Mouse (Mus musculus): ENCODE results near the gene Ndufs7. TPM values are rescaled to one million over a fixed set of nuclear protein-coding genes. Genes with fewer than 3 reads are reported as not detected.

Ndufs7 gene
- total RNA-seq, 2 experiments from 2014 or later, result 43.9 to 109 TPM

DNA sequence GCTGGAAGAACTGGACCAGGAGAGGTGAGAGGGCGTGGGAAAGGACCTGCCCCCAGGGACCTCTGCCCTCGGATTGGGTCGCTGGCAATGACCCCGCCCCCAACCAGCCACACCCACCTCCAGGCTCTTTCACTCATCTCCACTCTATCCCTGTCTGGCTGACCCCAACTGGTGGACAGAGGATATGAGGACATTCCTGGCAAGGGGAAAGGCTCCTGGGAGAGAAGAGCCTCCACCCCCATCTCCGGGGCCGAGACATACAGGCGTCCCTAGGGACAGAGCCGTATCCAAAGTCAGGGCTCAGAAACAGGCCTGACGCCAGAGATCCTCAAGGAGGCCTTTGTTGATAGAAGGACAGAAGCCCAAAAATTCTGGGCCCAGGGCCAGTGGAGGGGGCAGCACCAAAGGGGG lies 53.6 kb downstream of the Ndufs7 start:
- ATAC-seq (replicated peaks; ENCODE audit: low FRiP score, poor library complexity, severe bottlenecking), result no peak

- no peak for ATAC-seq (replicated peaks; ENCODE audit: low FRiP score, poor library complexity, severe bottlenecking)
Measured at GRCm38 (mm10) chr10:80304458-80304857, 55.5 kb downstream of the Ndufs7 start.

DNA sequence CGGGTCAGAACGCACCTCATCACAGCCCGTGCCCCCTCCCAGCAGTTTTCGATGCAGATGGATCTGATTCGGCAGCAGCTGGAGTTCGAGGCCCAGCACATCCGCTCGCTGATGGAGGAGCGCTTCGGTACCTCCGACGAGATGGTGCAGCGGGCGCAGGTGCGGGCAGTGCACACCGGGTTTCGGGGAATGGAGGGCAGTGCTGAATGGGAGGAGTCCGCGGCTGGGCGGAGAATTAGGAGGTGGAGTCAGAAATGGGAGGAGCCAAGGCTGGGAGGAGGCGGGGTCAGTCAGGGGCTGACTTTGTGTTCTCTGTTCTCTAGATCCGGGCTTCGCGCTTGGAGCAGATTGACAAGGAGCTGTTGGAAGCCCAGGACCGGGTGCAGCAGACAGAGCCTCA lies 55.9 kb downstream of the Ndufs7 start:
- peak; percentile 44; the same call in 1 of the 2 replicates for ATAC-seq (replicated peaks; ENCODE audit: low FRiP score, poor library complexity, severe bottlenecking)

Other genes starting within 250 kb of the Ndufs7 start
- gene Arhgap45, start 232.5 kb upstream of the Ndufs7 start, total RNA-seq (2015; ENCODE audit: low replicate concordance), result 23.4 and 23.9 TPM in 2 replicates
- 16.0 and 28.8 TPM in 2 replicates for gene Arhgap45, start 232.5 kb upstream of the Ndufs7 start, total RNA-seq (2017; ENCODE audit: low replicate concordance)
- 18.4 and 20.5 TPM in 2 replicates for gene Polr2e, start 209.3 kb upstream of the Ndufs7 start, total RNA-seq (2015; ENCODE audit: low replicate concordance)
- gene Polr2e, start 209.3 kb upstream of the Ndufs7 start, total RNA-seq (2017; ENCODE audit: low replicate concordance), result 14.6 and 28.4 TPM in 2 replicates
- 371 and 490 TPM in 2 replicates for gene Gpx4, start 202.0 kb upstream of the Ndufs7 start, total RNA-seq (2015; ENCODE audit: low replicate concordance)
- 239 and 372 TPM in 2 replicates for gene Gpx4, start 202.0 kb upstream of the Ndufs7 start, total RNA-seq (2017; ENCODE audit: low replicate concordance)
- gene Sbno2, start 143.6 kb upstream of the Ndufs7 start, total RNA-seq (2015; ENCODE audit: low replicate concordance), result 19.5 and 21.8 TPM in 2 replicates
- 34.3 and 36.1 TPM in 2 replicates for gene Sbno2, start 143.6 kb upstream of the Ndufs7 start, total RNA-seq (2017; ENCODE audit: low replicate concordance)
- 224 and 296 TPM in 2 replicates for gene Stk11, start 133.3 kb upstream of the Ndufs7 start, total RNA-seq (2015; ENCODE audit: low replicate concordance)
- 440 and 520 TPM in 2 replicates for gene Stk11, start 133.3 kb upstream of the Ndufs7 start, total RNA-seq (2017; ENCODE audit: low replicate concordance)
- gene Atp5d, start 110.5 kb upstream of the Ndufs7 start, total RNA-seq (2015; ENCODE audit: low replicate concordance), result 89.3 and 94.8 TPM in 2 replicates
- 19.4 and 39.9 TPM in 2 replicates for gene Atp5d, start 110.5 kb upstream of the Ndufs7 start, total RNA-seq (2017; ENCODE audit: low replicate concordance)
- gene Cbarp, start 108.3 kb upstream of the Ndufs7 start, total RNA-seq (2015; ENCODE audit: low replicate concordance), result not detected in 2 replicates
- gene Cbarp, start 108.3 kb upstream of the Ndufs7 start, total RNA-seq (2017; ENCODE audit: low replicate concordance), result not detected in 2 replicates
- gene Midn, start 100.8 kb upstream of the Ndufs7 start, total RNA-seq (2015; ENCODE audit: low replicate concordance), result 20.1 and 23.8 TPM in 2 replicates
- gene Midn, start 100.8 kb upstream of the Ndufs7 start, total RNA-seq (2017; ENCODE audit: low replicate concordance), result 12.5 and 18.2 TPM in 2 replicates
- 10.1 and 19.7 TPM in 2 replicates for gene Cirbp, start 83.1 kb upstream of the Ndufs7 start, total RNA-seq (2015; ENCODE audit: low replicate concordance)
- 33.5 and 39.6 TPM in 2 replicates for gene Cirbp, start 83.1 kb upstream of the Ndufs7 start, total RNA-seq (2017; ENCODE audit: low replicate concordance)
- not detected in 2 replicates for gene 1600002K03Rik, start 76.2 kb upstream of the Ndufs7 start, total RNA-seq (2015; ENCODE audit: low replicate concordance)
- not detected in 2 replicates for gene 1600002K03Rik, start 76.2 kb upstream of the Ndufs7 start, total RNA-seq (2017; ENCODE audit: low replicate concordance)
- gene Efna2, start 69.6 kb upstream of the Ndufs7 start, total RNA-seq (2015; ENCODE audit: low replicate concordance), result not detected in 2 replicates
- not detected in 2 replicates for gene Efna2, start 69.6 kb upstream of the Ndufs7 start, total RNA-seq (2017; ENCODE audit: low replicate concordance)
- 26.3 and 59.5 TPM in 2 replicates for gene Mum1, start 22.7 kb upstream of the Ndufs7 start, total RNA-seq (2015; ENCODE audit: low replicate concordance)
- 65.3 and 74.2 TPM in 2 replicates for gene Mum1, start 22.7 kb upstream of the Ndufs7 start, total RNA-seq (2017; ENCODE audit: low replicate concordance)
- 1.4 TPM in 1 of 2 replicates, not detected in the other for gene Gamt, start 11.9 kb downstream of the Ndufs7 start, total RNA-seq (2015; ENCODE audit: low replicate concordance)
- not detected in 2 replicates for gene Gamt, start 11.9 kb downstream of the Ndufs7 start, total RNA-seq (2017; ENCODE audit: low replicate concordance)
- 35.6 and 83.6 TPM in 2 replicates for gene Dazap1, start 12.4 kb downstream of the Ndufs7 start, total RNA-seq (2015; ENCODE audit: low replicate concordance)
- 72.0 and 102 TPM in 2 replicates for gene Dazap1, start 12.4 kb downstream of the Ndufs7 start, total RNA-seq (2017; ENCODE audit: low replicate concordance)
- gene Rps15, start 43.3 kb downstream of the Ndufs7 start, total RNA-seq (2015; ENCODE audit: low replicate concordance), result 689 and 862 TPM in 2 replicates
- 557 and 668 TPM in 2 replicates for gene Rps15, start 43.3 kb downstream of the Ndufs7 start, total RNA-seq (2017; ENCODE audit: low replicate concordance)
- gene Apc2, start 46.9 kb downstream of the Ndufs7 start, total RNA-seq (2015; ENCODE audit: low replicate concordance), result not detected in 2 replicates
- 0.13 TPM in 1 of 2 replicates, not detected in the other for gene Apc2, start 46.9 kb downstream of the Ndufs7 start, total RNA-seq (2017; ENCODE audit: low replicate concordance)
- gene 2310011J03Rik, start 71.4 kb downstream of the Ndufs7 start, total RNA-seq (2015; ENCODE audit: low replicate concordance), result 7.2 and 13.4 TPM in 2 replicates
- gene 2310011J03Rik, start 71.4 kb downstream of the Ndufs7 start, total RNA-seq (2017; ENCODE audit: low replicate concordance), result 6.1 and 10.8 TPM in 2 replicates
- not detected in 2 replicates for gene Pcsk4, start 80.4 kb downstream of the Ndufs7 start, total RNA-seq (2015; ENCODE audit: low replicate concordance)
- gene Pcsk4, start 80.4 kb downstream of the Ndufs7 start, total RNA-seq (2017; ENCODE audit: low replicate concordance), result 1.0 TPM in 1 of 2 replicates, not detected in the other
- 17.2 and 22.3 TPM in 2 replicates for gene Reep6, start 80.8 kb downstream of the Ndufs7 start, total RNA-seq (2015; ENCODE audit: low replicate concordance)
- 16.8 and 18.2 TPM in 2 replicates for gene Reep6, start 80.8 kb downstream of the Ndufs7 start, total RNA-seq (2017; ENCODE audit: low replicate concordance)
- gene Adamtsl5, start 99.3 kb downstream of the Ndufs7 start, total RNA-seq (2015; ENCODE audit: low replicate concordance), result 0.84 TPM in 1 of 2 replicates, not detected in the other
- gene Adamtsl5, start 99.3 kb downstream of the Ndufs7 start, total RNA-seq (2017; ENCODE audit: low replicate concordance), result 0.13 and 30.2 TPM in 2 replicates
- gene Plk5, start 107.3 kb downstream of the Ndufs7 start, total RNA-seq (2015; ENCODE audit: low replicate concordance), result not detected in 2 replicates
- gene Plk5, start 107.3 kb downstream of the Ndufs7 start, total RNA-seq (2017; ENCODE audit: low replicate concordance), result not detected in 2 replicates
- 1.4 TPM in 1 of 2 replicates, not detected in the other for gene Mex3d, start 138.5 kb downstream of the Ndufs7 start, total RNA-seq (2015; ENCODE audit: low replicate concordance)
- gene Mex3d, start 138.5 kb downstream of the Ndufs7 start, total RNA-seq (2017; ENCODE audit: low replicate concordance), result 6.7 TPM in 1 of 2 replicates, not detected in the other
- gene Mbd3, start 150.4 kb downstream of the Ndufs7 start, total RNA-seq (2015; ENCODE audit: low replicate concordance), result 33.5 TPM in 2 replicates
- 39.7 and 45.8 TPM in 2 replicates for gene Mbd3, start 150.4 kb downstream of the Ndufs7 start, total RNA-seq (2017; ENCODE audit: low replicate concordance)
- gene Uqcr11, start 157.7 kb downstream of the Ndufs7 start, total RNA-seq (2015; ENCODE audit: low replicate concordance), result 65.8 and 80.0 TPM in 2 replicates
- gene Uqcr11, start 157.7 kb downstream of the Ndufs7 start, total RNA-seq (2017; ENCODE audit: low replicate concordance), result 67.9 and 87.3 TPM in 2 replicates
- 127 and 148 TPM in 2 replicates for gene Tcf3, start 184.5 kb downstream of the Ndufs7 start, total RNA-seq (2015; ENCODE audit: low replicate concordance)
- 140 and 145 TPM in 2 replicates for gene Tcf3, start 184.5 kb downstream of the Ndufs7 start, total RNA-seq (2017; ENCODE audit: low replicate concordance)
- not detected in 2 replicates for gene Onecut3, start 245.7 kb downstream of the Ndufs7 start, total RNA-seq (2015; ENCODE audit: low replicate concordance)
- gene Onecut3, start 245.7 kb downstream of the Ndufs7 start, total RNA-seq (2017; ENCODE audit: low replicate concordance), result not detected in 2 replicates

Measured in erythroid progenitor cell, adult 5-6 weeks (primary cell).